Mouse (Mus musculus) cerebellum, postnatal 10 days (tissue): ENCODE data around the gene Ofcc1.

Experiments used
- DNase-seq, 2 experiments: peaks; one replicate each; pipeline ENCODE4 v3.0.0; 2021; ENCODE audit warnings: mixed read lengths in 2 of 2

Gene Ofcc1

DNA sequence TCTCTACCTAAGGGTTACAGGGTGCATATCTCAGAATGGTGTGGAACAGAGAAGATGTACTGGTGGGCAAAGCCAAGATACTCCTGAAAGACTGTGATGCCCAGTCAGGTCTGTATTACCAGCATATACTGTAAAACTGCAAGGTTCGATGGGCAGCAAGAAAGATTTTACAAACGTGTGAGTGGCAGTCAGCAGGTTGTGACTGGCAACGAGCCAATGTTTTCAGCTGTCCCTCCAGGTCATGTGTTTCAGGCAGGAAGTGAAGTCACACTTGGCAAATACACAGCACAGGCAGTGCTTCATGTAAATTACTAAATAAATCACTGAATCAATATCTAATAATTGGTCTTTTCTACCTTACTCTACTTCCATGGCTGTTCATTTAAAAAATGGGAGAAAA, at the start of gene Ofcc1:
Gene Ofcc1 (minus strand): TSS at position 163 of the 400 bp plus-strand sequence.
- DNase-seq, result peak; percentile 49 to 61

DNA sequence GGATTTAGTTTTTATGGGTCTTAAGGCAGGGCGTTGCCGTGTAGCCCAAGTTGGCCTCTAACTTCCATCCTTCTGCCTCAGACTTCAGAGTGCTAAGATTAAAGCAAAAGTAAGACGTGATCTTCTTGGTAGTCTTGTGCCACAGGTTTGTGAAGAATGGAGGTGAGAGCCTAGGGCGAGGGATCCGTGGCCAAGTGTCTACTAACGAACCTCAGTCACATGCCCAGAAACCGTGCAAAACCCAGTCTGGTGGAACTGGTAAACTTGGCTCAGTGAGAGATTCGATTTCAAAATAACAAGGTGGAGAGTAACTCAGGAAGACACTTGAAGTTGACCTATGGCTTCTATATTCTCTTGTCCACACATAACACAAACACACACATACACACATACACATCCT, 28.9 kb upstream of the Ofcc1 start:
- DNase-seq, result no peak

- no peak for DNase-seq
Observed at GRCm38 (mm10) chr13:40387446-40387845, 26.2 kb upstream of the Ofcc1 start.

GRCm38 (mm10) chr13:40384962-40385361, 23.7 kb upstream of the Ofcc1 start:
- DNase-seq, result no peak

- DNase-seq, result no peak
Observed at GRCm38 (mm10) chr13:40376773-40377172, 15.5 kb upstream of the Ofcc1 start.

GRCm38 (mm10) chr13:40366762-40367161, 5.5 kb upstream of the Ofcc1 start:
- no peak for DNase-seq

GRCm38 (mm10) chr13:40364855-40365254, 3.6 kb upstream of the Ofcc1 start:
- peak in 1 of 2 experiments; percentile 6 for DNase-seq

- DNase-seq, result peak in 1 of 2 experiments; percentile 4
Observed at GRCm38 (mm10) chr13:40360692-40361091, 558 bp downstream of the Ofcc1 start.

- no peak for DNase-seq
Observed at GRCm38 (mm10) chr13:40347045-40347444, 14.2 kb downstream of the Ofcc1 start.

GRCm38 (mm10) chr13:40323301-40323700, 37.9 kb downstream of the Ofcc1 start:
- no peak for DNase-seq

GRCm38 (mm10) chr13:40320814-40321525, 40.3 kb downstream of the Ofcc1 start:
- no peak for DNase-seq

DNA sequence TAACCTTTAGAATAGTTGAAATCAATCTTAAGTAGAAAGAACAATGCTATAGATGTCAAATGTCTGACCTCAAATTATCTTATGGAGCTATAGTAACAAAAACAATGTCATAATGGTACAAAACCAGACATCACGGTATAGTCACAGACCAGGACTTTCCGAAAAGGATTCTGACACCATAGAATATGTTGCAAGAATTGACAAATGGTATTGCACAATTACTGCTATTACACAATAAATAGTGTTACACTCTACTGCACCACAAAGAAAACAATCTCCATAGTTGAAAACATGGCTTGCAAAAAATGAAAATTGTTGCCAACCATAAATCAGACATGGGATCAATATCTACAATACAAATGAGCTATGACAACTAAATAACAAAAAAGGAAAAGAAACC, 43.5 kb downstream of the Ofcc1 start:
- no peak for DNase-seq

DNA sequence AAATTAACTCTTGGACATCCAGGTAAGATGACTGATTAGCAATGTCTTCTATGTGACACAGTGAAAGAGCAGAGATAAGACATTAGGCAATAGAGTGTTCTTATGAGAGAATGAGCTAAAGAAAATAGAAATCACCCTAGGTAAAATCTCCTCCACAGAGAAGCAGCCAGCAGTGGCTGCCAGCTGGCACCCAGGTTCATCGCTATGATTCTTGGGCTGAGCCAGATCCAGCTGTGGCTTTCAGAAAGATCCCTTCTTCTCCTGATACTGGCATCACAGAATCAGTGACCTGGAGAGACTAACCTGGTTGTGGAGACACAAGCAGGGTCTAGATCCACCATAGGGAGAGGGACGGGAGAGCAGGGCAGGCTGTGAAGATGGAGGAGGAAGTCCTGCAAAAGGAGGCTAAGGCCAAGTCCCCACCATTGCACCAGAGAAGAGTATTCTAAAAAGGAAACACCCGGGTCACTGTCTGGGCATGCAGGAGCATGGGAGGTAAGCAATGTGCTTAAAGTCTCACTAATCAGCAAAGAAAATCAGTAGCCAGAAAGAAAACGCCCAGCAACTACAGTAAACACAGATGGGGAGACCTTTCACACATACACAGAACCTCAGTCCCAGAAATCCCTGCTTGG, 46.0 kb downstream of the Ofcc1 start:
- DNase-seq, result peak; percentile 4 to 8

DNA sequence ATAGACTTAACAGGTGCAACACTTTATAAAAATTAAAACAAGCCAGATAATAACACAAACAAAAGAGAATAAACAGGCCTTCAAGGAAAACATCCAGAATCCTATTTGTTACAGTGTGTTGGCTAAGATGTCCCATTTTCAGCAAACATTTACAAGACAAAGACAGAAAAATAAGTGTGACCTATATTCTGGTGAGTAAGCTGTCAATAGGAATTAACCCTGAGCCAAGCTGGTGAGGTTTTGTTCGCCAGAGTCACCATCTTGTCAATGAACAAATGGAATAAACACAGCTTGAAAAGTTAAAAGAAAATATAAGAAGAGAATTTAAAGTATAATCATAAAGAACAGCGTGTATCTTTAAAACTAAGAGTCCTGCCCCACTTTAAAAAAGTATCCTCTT, 68.4 kb downstream of the Ofcc1 start:
- DNase-seq, result no peak

DNA sequence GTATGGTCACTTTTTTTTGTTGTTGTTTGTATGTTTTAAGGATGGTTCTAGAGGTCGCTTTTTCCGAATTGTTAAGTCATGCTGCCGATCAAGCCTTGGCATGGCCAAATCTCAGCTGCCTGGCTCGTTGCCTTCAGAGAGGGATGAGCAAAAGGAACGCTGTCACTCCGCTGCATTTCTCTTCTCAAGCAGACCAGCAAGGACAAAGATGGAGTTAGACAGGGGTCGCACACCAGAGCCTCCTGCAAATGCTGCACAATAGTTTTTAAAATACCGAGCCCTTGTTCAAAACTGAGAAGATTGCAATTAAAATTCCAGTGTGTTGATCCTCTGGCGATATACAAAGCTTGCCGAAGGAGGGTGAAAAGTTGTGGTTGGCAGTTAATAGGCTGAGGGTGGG, 70.4 kb downstream of the Ofcc1 start:
- peak; percentile 51 to 52 for DNase-seq

DNA sequence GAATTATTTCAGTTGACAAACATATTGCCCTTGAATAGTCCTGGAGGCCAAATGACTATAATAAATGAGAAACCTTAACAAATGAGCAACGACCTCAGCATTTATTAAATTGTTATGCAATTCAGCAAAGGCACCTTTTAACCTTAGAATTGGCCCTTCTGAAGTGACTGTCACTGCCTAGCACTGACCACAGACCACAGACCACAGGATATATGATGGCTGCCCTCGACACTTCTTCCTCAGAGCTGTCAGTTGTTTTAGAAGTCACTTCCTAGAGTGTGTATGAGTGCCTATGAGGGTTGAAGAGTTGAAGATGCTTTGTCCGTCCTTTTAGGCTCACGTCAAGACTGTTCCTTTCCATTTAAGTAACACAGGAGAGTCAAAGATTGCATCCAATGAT, 72.6 kb downstream of the Ofcc1 start:
- DNase-seq, result no peak

DNA sequence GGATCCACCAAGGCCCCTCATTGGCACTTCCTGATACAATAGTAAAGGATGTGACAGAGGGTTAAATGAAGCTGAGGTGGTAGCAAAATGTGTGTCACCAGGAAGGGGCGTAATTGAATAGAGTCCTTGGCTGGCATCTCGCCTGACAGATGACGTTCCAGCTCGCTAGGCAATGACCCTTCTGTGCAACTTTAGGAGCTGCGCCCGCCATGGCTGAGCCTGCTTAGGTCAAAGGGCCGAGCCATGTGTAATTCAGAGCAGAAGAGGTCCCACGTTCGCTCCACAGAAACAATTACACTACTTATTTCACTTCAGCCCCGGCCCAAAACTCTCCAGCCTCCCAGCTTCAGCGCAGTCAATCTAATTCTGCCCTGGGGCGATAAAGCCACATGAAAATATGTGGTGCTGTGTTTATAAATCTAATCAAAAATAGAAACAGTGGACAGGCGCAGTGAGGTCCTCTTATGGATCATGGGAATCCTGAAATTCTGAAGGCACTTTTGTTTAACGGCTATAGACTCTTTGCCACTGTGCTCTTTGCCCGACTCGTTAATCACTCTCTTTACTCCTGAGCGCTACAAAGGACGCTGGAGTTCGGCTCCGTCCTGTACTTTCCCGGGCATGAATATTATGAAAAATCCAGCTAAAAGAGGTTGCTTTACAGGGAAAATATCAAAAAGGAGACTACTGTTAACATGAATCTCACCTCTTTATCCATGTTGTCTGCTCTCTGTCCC, 73.8 kb downstream of the Ofcc1 start:
- peak in 1 of 2 experiments; percentile 16 for DNase-seq

DNA sequence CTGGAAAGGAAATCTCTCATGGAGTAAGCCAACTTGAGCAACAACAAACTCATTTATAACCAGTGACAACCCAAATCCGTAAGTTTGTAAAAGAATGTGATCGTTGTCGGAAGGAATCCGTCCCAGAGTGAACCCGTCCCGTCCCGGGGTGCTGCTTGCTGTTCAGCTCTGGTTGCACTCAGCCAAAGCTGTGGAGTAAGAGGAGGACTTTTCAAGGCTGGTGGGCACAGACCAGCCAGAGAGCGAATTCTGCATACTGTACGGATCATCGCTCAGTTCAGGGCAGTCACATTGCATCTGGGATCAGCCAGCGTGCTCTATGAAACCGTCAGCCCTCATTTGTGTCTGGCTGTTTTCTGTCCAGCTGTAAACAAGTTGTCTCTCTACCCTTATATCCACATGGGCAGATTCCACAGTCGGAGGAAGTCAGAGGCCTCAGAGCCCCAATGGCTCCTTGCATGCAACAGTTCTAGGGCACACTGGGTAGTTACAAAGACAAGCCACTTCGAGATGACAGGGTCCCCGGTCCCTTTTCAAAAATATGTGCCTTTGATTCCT, 75.9 kb downstream of the Ofcc1 start:
- peak in 1 of 2 experiments; percentile 3 for DNase-seq

DNA sequence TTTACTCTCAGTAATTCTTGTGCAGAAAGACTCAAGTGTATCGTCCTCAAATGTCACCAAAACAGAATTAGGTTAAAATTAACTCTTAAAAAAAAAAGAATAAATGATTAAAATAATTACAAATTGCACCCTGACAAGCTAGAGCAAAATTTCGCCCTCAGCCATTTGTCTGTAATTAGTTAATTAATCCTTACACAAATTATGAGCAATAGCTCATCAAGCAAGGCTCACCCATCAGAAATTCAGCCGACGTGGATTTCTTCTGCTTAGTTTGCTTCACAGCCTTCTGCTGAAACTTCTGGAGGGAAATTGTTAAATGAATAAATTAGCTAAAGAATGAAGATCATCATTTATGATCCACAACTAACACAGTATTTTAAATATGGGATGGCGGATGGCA, 80.6 kb downstream of the Ofcc1 start:
- no peak for DNase-seq

DNA sequence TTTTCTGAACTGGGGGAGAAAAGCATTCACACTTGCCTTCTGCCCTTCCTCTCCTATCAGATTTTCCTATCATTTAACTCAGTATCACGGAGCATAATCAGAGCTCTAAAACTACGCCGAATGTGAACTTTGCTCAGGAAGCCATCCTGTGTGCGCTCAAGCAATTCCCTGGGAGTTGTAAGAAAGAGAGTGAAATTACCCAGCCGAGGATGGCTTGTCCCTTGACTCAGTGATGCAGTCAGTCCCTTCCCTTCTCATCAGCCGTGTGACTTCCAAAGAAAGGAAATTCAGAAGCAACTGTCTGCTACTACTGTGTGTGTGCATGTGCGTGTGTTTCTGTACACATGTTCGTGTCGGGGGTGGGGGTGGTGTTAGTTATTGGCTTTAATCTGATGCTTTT, 93.7 kb downstream of the Ofcc1 start:
- DNase-seq, result no peak

DNA sequence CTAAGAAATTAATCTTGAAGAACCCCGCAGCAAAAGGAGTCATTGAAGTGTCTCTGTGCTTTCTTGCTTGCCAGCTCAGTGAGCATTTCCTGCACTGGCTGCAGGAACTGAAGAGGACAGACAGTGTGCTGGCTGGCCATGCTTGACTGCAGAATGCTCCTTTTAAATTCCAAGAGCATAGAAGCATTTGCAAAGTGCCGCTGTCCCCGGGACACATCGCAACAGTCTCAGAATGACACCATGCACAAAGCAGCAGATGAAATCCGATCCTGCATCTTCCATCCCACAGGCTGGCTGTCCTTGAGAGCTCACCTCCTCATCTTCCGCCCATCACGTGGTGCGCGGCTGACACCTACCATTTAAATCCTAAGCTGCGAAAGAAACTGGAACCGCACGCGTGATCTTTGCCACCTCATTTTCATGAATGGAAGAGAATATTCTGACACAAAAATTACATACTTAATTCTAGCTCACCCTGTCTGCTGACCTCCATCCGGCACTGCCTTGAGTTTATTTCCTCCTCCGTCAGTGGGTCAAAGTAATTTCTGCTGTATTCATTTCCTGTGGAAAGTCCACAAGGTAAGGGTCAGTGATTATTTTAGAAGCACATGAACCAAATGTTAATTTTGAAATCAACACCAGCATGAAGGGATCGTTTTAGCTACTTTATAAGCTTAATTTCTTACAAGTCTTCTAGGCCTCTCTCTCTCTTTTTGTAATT, 98.0 kb downstream of the Ofcc1 start:
- peak; percentile 25 to 29 for DNase-seq

GRCm38 (mm10) chr13:40258757-40259156, 102.5 kb downstream of the Ofcc1 start:
- no peak for DNase-seq

GRCm38 (mm10) chr13:40243821-40244220, 117.4 kb downstream of the Ofcc1 start:
- DNase-seq, result no peak
